Mouse (Mus musculus): ENCODE results near the gene Pitpnm2.
"Not testable (repeated sequence)": the region's sequence is repeated elsewhere in the genome, so short reads cannot be mapped to it uniquely, and the experiment has no call there.

Gene Pitpnm2

GRCm38 (mm10) chr5:124219431-124219830 lies 30.1 kb downstream of the Pitpnm2 start:
- no peak for DNase-seq

DNA sequence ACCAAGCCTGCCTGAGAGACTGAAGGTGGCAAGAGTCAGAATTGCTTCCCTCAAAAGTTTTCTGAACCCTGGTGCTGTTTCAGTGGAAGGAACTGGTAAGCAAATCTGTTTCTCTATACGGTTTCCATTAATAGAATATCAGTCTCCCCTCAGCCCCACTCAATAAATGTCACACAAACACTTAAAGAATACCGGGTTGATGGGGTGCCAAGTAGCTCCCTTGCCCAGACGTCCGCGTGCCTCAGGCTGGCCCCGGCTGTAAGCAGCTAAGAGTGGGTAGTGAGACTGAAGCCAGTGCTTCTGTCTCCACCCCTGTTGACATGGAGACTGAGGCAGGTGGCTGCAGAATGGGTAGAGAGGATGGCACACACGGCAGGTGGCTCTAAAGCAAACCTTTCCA lies 30.6 kb downstream of the Pitpnm2 start:
- DNase-seq: no peak

- DNase-seq: no peak
Measured at GRCm38 (mm10) chr5:124217566-124218249, 31.9 kb downstream of the Pitpnm2 start.

- DNase-seq: not testable (repeated sequence)
Measured at GRCm38 (mm10) chr5:124217092-124217491, 32.5 kb downstream of the Pitpnm2 start.

DNA sequence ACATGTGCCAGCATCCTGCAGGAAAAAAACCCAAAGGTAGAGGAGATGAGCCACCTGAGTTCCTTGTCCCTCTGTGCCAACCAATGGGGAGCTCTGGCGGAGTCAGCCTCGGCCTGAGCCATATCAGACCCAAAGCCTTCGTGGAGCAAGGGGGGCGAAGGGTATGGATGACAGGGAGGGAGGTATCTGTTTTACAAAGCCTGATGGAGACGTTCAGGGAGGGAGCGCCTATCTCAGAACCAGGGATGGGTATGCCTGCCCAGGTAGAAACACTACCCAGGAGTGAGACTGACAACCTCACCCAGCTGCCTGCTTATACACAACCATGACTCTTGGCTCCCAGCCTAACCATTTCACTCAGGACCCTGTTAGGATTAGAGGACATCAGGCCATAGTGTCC lies 33.2 kb downstream of the Pitpnm2 start:
- DNase-seq: no peak

DNA sequence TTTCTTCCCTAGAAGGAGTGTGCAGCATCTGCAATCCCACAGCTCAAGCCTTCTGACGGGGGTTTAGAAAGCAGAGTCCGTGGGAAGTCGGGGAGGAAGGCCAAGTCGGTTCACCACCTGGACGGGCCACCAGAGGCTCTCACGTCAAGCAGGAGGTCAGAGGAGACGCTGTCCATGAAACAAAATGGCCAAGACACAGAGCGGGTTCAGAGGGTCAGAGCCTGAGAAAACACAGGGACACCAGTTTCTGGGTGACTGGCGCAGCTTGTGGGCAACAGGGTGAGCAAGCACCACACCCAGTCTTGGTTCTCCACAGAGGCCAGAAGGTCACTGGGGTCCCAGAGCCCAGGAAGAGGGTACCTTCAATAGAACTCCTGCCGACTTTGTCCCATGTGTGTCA lies 33.9 kb downstream of the Pitpnm2 start:
- DNase-seq: no peak

GRCm38 (mm10) chr5:124214516-124215145 lies 34.9 kb downstream of the Pitpnm2 start:
- DNase-seq: peak; percentile 77

DNA sequence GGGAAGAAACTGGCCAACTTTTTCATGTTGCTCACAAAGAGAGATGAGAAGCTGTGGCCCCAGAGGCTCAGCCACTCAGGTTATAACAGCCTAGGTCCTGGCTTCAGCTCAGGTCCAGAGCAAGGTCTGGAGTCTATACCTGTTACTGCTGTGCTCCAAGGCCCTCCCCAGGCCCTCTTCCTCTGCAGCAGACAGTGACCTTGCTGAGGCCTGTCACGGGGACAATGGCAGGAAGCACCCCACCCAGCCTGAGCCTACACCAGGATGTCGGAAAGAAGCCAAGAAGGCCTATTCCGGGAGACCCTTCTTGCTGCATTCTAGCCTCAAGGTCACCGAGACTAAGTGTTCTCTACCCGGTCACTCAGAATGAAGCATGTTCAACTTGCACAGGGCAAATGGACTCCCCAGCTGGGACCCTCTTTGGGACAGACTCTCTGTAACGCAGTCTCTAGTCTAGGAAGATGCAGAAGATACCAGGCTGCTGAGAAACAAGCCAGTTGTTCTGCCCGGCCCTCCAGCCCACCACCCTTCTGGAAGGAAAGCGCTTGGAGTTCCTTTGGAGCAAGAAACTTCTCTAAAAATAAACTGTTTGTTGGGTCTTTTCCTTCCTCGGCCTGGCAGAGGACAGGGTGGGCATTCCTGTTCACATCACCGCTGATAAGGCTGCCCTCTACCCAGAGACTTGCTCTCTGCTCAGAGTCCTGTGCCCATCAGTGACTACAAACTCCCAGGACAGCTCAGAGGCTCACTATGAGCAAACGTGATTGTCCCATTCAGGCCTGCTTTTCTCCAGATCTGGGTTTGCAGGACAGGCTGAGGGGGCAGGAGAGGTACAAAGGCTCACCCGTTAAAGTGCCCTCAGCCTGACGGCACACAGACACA lies 35.7 kb downstream of the Pitpnm2 start:
- DNase-seq: peak; percentile 76

- no peak for DNase-seq
Measured at GRCm38 (mm10) chr5:124211669-124212068, 37.9 kb downstream of the Pitpnm2 start.

GRCm38 (mm10) chr5:124211234-124211633 lies 38.3 kb downstream of the Pitpnm2 start:
- DNase-seq: no peak

GRCm38 (mm10) chr5:124210281-124211016 lies 39.1 kb downstream of the Pitpnm2 start:
- DNase-seq: no peak

DNA sequence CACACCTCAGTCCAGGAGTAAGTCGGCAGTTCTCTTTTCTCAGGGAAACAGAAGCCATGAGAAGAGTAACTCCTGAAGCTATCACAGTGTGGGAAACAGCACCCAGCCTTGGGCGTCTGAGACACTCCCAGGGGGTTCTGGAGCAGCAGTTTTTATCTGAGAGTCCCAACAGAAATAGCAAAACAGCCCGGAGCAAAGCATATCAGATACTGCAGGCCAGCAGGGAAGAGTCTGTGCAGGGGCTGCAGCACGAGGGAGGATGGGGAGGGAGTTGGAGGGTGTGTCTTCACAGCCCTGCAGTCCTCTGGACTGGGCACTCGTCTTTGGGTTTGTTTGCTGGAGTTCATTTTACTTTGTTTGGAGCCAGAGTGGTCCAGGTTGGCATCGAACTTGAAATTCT lies 39.7 kb downstream of the Pitpnm2 start:
- no peak for DNase-seq

GRCm38 (mm10) chr5:124208030-124208429 lies 41.5 kb downstream of the Pitpnm2 start:
- DNase-seq: no peak

DNA sequence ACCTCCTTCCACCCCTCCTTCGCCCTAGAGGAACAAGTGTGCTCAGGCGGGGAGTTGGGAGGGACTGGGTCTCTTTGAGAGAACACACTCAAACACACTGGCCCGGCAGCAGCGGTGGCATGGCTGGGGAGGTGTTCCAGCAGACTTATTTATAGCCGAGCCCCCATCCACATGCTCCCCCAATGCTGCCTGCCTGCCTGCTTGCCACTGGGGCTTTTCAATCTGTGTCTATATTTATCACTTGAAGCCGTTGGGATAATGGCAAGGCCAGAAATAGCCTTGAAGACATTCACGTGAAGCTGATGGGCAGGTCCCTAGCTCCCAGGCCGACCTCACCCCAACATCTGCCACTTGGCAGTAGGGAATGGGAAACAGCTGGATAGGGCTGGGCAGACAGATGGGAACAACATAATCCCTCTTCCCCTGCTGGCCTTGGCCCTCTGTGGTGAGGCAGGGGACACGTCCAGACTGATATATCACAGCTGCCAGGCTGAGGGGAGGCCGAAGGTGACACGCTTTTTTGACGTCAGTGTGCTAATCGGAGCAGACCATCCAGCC lies 43.0 kb downstream of the Pitpnm2 start:
- DNase-seq: no peak

GRCm38 (mm10) chr5:124205809-124206380 lies 43.7 kb downstream of the Pitpnm2 start:
- DNase-seq: no peak

DNA sequence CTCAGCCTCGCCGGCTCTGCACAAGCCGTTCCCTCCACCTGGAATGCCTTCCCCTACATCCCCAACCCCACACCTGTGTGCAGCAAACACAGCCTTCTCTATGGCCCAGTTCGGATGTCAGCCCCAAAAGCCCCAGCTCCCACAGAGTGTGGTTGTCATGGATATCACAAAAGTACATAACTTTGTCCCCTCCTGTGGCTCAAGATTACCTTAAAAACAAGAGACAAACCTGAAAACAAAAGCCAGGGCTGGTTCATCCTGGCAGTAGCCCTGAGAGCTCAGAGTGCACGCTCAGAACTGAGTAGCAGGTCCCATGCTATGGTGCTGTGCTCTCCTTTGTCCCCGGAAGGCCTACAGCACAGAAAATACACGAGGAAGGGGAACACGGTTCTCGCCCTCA lies 44.3 kb downstream of the Pitpnm2 start:
- no peak for DNase-seq

GRCm38 (mm10) chr5:124204127-124204794 lies 45.3 kb downstream of the Pitpnm2 start:
- no peak for DNase-seq

GRCm38 (mm10) chr5:124203251-124203650 lies 46.3 kb downstream of the Pitpnm2 start:
- no peak for DNase-seq

DNA sequence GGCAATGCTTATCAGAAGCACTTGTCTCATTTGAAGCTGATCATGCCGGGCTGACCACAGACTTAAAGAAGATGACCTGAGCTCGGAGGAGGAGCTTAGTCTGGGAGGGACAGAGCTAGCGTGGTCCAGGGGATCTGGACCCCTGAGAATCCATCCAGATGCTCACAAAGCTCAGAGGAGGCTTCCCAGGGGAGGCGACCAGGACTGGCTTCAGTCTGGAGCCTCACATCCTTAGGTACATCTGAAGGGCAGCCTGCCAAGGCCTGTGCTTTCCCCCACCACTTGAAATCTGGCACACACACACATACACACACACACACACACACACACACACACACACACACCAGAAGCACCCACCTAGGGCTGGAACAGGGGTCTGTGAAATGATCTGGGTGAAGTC lies 47.5 kb downstream of the Pitpnm2 start:
- no peak for DNase-seq

GRCm38 (mm10) chr5:124201564-124201963 lies 48.0 kb downstream of the Pitpnm2 start:
- DNase-seq: no peak

- no peak for DNase-seq
Measured at GRCm38 (mm10) chr5:124200844-124201243, 48.7 kb downstream of the Pitpnm2 start.

DNA sequence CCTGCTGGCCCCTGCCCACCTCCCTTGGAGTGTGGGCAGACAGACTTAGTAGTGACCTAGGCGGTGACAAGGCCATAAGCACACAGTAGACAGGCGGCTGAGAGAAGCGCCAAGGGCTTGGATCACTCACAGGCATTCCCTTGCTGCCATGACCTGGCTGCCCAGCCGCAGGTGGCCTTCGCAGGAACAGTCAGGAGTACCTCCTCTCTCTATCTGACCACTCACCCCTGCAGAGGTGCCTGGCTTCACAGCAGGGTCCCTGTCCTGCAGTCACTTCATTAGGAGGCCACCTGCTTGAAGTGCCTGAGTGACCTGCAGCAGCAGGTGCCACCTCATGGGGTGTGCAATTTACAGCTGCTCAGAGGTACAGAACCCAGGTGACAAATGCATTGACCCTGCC lies 50.4 kb downstream of the Pitpnm2 start:
- DNase-seq: no peak

All from thymus, postnatal 4 days (tissue).